In genomic region chr5:75155281-75155680, GRCm38 (mm10) we compare ENCODE assay signal across 8 mouse cellular contexts. TPM values are rescaled to one million over a fixed set of nuclear protein-coding genes. Genes with fewer than 3 reads are reported as not detected.
A peak's percentile ranks its signal among the peaks of the same experiment; 100 is the strongest.
DNase-seq lines count a peak whose midpoint lies in the region; ATAC-seq and TF ChIP-seq lines count a peak whose summit lies in the region.
"Had no signal": no experiment of that assay in that cellular context is flagged by ENCODE, and none has a peak within 500 bp of the region (broad histone marks: within the 10 kb centered on the region; RNA-seq: fewer than 3 reads in every experiment).

No protein-coding gene starts in this region.

- no peak for TF ChIP-seq CTCF in lung, adult 2 months (IDR thresholded peaks at IDR 0.05; ENCODE audit: insufficient read depth, low read length)

- no peak for ATAC-seq in forebrain, embryonic 11.5 days (replicated peaks; ENCODE audit: low FRiP score)
- no peak for ATAC-seq in neural tube, embryonic 14.5 days (ENCODE audit: low read depth)

- 0 out of 2 replicates have a peak, but pooled peaks have one; percentile 11 for TF ChIP-seq POLR2A in lung, adult 2 months (IDR thresholded peaks at IDR 0.05; ENCODE audit: borderline replicate concordance, extremely low read depth, low read depth, low read length)

- no peak overlapping the region for H3K27ac ChIP-seq in forebrain, embryonic 11.5 days (ENCODE audit: low read depth, low read length)
- H3K27ac ChIP-seq in limb, embryonic 10.5 days = peak overlapping the region; percentile 99
- H3K27ac ChIP-seq in neural tube, embryonic 14.5 days (ENCODE audit: low read depth, low read length) = no peak overlapping the region

- peaks cover 12% of the 10 kb centered on the region for H3K4me1 ChIP-seq in lung, adult 2 months (ENCODE audit: control insufficient read depth, insufficient read depth, low read length)
- peaks cover 9% of the 10 kb centered on the region for H3K4me1 ChIP-seq in forebrain, embryonic 11.5 days (replicated peaks; ENCODE audit: control insufficient read depth, insufficient read depth, low read length)
- peaks cover 50% of the 10 kb centered on the region for H3K4me1 ChIP-seq in limb, embryonic 10.5 days
- peaks cover 9% of the 10 kb centered on the region for H3K4me1 ChIP-seq in neural tube, embryonic 14.5 days (ENCODE audit: control insufficient read depth, insufficient read depth, low read length)

- H3K27me3 ChIP-seq in forebrain, embryonic 11.5 days (ENCODE audit: control insufficient read depth, insufficient read depth, low read length) = peaks cover 53% of the 10 kb centered on the region
- H3K27me3 ChIP-seq in limb, embryonic 10.5 days (ENCODE audit: low read depth, poor library complexity, severe bottlenecking) = peaks cover 5% of the 10 kb centered on the region; the same call in 1 of the 2 replicates
- H3K27me3 ChIP-seq in neural tube, embryonic 14.5 days (ENCODE audit: control insufficient read depth, insufficient read depth, low read length) = peaks cover 12% of the 10 kb centered on the region

- 2% methylated on average over 7 of the region's 9 CpGs for WGBS in lung, adult 2 months
- 0% methylated on average over 8 of the region's 9 CpGs for WGBS in forebrain, embryonic 11.5 days
- WGBS in limb, embryonic 10.5 days = 0% methylated on average over 7 of the region's 9 CpGs
- WGBS in neural tube, embryonic 14.5 days = 0% methylated on average over 7 of the region's 9 CpGs

- peak overlapping the region; percentile 74 for H3K4me3 ChIP-seq in lung, adult 2 months (replicated peaks; ENCODE audit: extremely low read depth, low read depth, low read length)
- H3K4me3 ChIP-seq in forebrain, embryonic 11.5 days (ENCODE audit: low read depth, low read length) = peak overlapping the region; percentile 44
- H3K4me3 ChIP-seq in limb, embryonic 10.5 days = peak overlapping the region; percentile 82
- peak overlapping the region; percentile 32 for H3K4me3 ChIP-seq in neural tube, embryonic 14.5 days (ENCODE audit: low read depth, low read length)

- H3K36me3 ChIP-seq in forebrain, embryonic 11.5 days (ENCODE audit: control insufficient read depth, insufficient read depth, low read length) = no peaks in the 10 kb centered on the region
- H3K36me3 ChIP-seq in limb, embryonic 10.5 days = peaks cover 34% of the 10 kb centered on the region
- H3K36me3 ChIP-seq in neural tube, embryonic 14.5 days (ENCODE audit: control insufficient read depth, insufficient read depth, low read length) = no peaks in the 10 kb centered on the region

- DNase-seq in lung, adult 2 months = no peak
- no peak for DNase-seq in lung, postnatal 25 days (ENCODE audit: low spot score)
- DNase-seq in forebrain, embryonic 11.5 days (ENCODE audit: low spot score) = no peak
- DNase-seq in limb, embryonic 10.5 days (ENCODE audit: low spot score) = no peak
- no peak for DNase-seq in adrenal gland, adult (ENCODE audit: inconsistent age in 2 of 2, low spot score in 1 of 2)
- DNase-seq in spleen, postnatal 4 days (ENCODE audit: low spot score in 2 of 2) = no peak
- DNase-seq: layer of hippocampus, postnatal 36 days had no signal

- no peaks in the 10 kb centered on the region for H3K9me3 ChIP-seq in forebrain, embryonic 11.5 days (ENCODE audit: control insufficient read depth, low read length)
- H3K9me3 ChIP-seq in limb, embryonic 10.5 days (replicated peaks) = no peaks in the 10 kb centered on the region
- H3K9me3 ChIP-seq in neural tube, embryonic 14.5 days (ENCODE audit: control insufficient read depth, low read length) = no peaks in the 10 kb centered on the region

- peak overlapping the region; percentile 59 for H3K4me2 ChIP-seq in forebrain, embryonic 11.5 days (ENCODE audit: low read depth, low read length, severe bottlenecking)
- peak overlapping the region; percentile 63; the same call in 1 of the 2 replicates for H3K4me2 ChIP-seq in neural tube, embryonic 14.5 days (ENCODE audit: low read depth, low read length)

- no peak overlapping the region for H3K9ac ChIP-seq in forebrain, embryonic 11.5 days (ENCODE audit: low read length)
- H3K9ac ChIP-seq in neural tube, embryonic 14.5 days (replicated peaks; ENCODE audit: low read depth, low read length) = no peak overlapping the region

RNA-seq across cellular contexts. Expression of gene Pdgfra, which starts 3.2 kb away (rescaled TPM):
- 51.0 and 82.2 TPM in 2 replicates for polyA plus RNA-seq in lung, adult 2 months (2012; rRNA removed)
- polyA plus RNA-seq in forebrain, embryonic 11.5 days (2014; fragmentation: Nextera tagmentation; extraction: Ambion mirVana) = 21.6 and 24.0 TPM in 2 replicates
- 69.2 and 111 TPM in 2 replicates for polyA plus RNA-seq in limb, embryonic 10.5 days (2016; fragmentation: Nextera tagmentation; extraction: Ambion mirVana)
- polyA plus RNA-seq in neural tube, embryonic 14.5 days (2014; fragmentation: Nextera tagmentation; extraction: Ambion mirVana) = 11.6 and 23.2 TPM in 2 replicates

Comparison
In these comparisons a context has a peak if more than half of its experiments do, and no peak if none do; other contexts are left out.
1. H3K4me3 ChIP-seq: peak in every context shown above with its lines; median percentile 82 in limb, embryonic 10.5 days; 74 in lung, adult 2 months; 44 in forebrain, embryonic 11.5 days; 32 in neural tube, embryonic 14.5 days.